Mouse (Mus musculus) C2C12 (cell line): ENCODE data around the gene Ski. TPM values are rescaled to one million over a fixed set of nuclear protein-coding genes. Genes with fewer than 3 reads are reported as not detected.
A peak's percentile ranks its signal among the peaks of the same experiment; 100 is the strongest.

Source experiments
- H3K27me3 ChIP-seq: one replicate; pipeline ENCODE4 v1.6.1; 2011; ENCODE audit not compliant: control insufficient read depth, insufficient read depth, insufficient read length
- H3K36me3 ChIP-seq: one replicate; pipeline ENCODE4 v1.6.1; 2011; ENCODE audit not compliant: control insufficient read depth, insufficient read depth
- H3K4me3 ChIP-seq: one replicate; pipeline ENCODE4 v1.5.1; 2011; ENCODE audit warnings: mild to moderate bottlenecking, control low read depth; ENCODE audit not compliant: poor library complexity, insufficient read depth, severe bottlenecking
- H3K79me2 ChIP-seq: one replicate; pipeline ENCODE4 v1.6.1; 2011; ENCODE audit not compliant: control insufficient read depth, insufficient read depth
- H3K79me3 ChIP-seq: one replicate; pipeline ENCODE4 v1.6.1; 2011; ENCODE audit warnings: low read depth, control low read depth
- H3ac ChIP-seq: one replicate; pipeline ENCODE3; 2011; ENCODE audit warnings: low read depth; ENCODE audit not compliant: control insufficient read depth, insufficient read length
- CEBPB ChIP-seq: IDR thresholded peaks from one replicate; pipeline ENCODE4 v1.6.1; 2011; ENCODE audit warnings: low read depth, mild to moderate bottlenecking, control low read depth, moderate library complexity
- CTCF ChIP-seq: IDR thresholded peaks from one replicate; pipeline ENCODE4 v1.5.1; 2011; ENCODE audit not compliant: control insufficient read depth, insufficient read depth, insufficient read length
- FOSL1 ChIP-seq: IDR thresholded peaks from one replicate; pipeline ENCODE4 v1.8.0; 2011; ENCODE audit warnings: mild to moderate bottlenecking, low read length; ENCODE audit not compliant: poor library complexity, insufficient read depth, severe bottlenecking
- MAX ChIP-seq: IDR thresholded peaks from one replicate; pipeline ENCODE4 v1.6.1; 2011; ENCODE audit warnings: mild to moderate bottlenecking, control low read depth
- MYOD1 ChIP-seq: IDR thresholded peaks from one replicate; pipeline ENCODE4 v1.6.1; 2011; ENCODE audit warnings: low read depth; ENCODE audit not compliant: control insufficient read depth, insufficient read length
- MYOG ChIP-seq: IDR thresholded peaks from one replicate; pipeline ENCODE4 v1.6.1; 2011; ENCODE audit not compliant: control insufficient read depth, insufficient read length; ENCODE audit errors: extremely low read depth
- USF1 ChIP-seq: IDR thresholded peaks from one replicate; pipeline ENCODE4 v1.6.1; 2011; ENCODE audit warnings: low read depth, mild to moderate bottlenecking, control low read depth, moderate library complexity
- polyA plus RNA-seq: library from polyadenylated mRNA; unstranded; fragments of >200 nt; fragmentation: generic; extraction: Trizol; gene quantifications from one replicate; pipeline ENCODE4 v1.2.1, GENCODE M21; 2012; ENCODE audit warnings: missing spikeins

Gene Ski
- polyA plus RNA-seq, 1 experiment: 45.2 TPM

- Histone ChIP-seq H3K36me3 (no peaks in the 10 kb centered on the region), H3K79me3 (no peaks in the 10 kb centered on the region), H3K27me3 (no peaks in the 10 kb centered on the region), H3K4me3 (no peak overlapping the region), H3ac (peak overlapping the region; percentile 20), H3K79me2 (no peaks in the 10 kb centered on the region)
- TF ChIP-seq CTCF (no peak), MYOD1 (no peak), CEBPB (no peak), MYOG (no peak), USF1 (no peak), FOSL1 (no peak), MAX (no peak)
These were observed 91.8 kb downstream of the Ski start for GRCm38 (mm10) chr4:155130616-155131015.

DNA sequence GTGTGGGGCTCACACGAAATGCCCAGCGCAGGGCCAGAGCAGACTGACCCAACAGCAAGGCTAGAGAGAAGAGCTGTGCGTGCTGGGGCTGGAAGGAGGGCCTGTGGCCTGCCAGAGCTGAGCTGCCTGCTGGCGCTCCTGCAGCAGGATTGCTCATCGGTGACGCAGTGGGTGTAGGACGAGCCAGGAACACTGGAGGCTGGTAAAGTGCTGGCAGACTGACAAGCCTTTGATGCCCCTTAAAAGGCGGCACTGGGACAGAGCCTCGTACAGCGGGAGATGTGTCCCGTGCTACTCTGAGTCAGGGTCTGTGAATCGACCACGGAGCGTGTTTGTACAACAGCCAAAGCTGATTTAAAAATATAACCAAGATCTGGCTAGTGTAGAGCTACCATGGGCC lies 92.4 kb downstream of the Ski start:
- Histone ChIP-seq H3K4me3 (no peak overlapping the region), H3K79me3 (no peaks in the 10 kb centered on the region), H3ac (peak overlapping the region; percentile 13), H3K36me3 (no peaks in the 10 kb centered on the region), H3K27me3 (no peaks in the 10 kb centered on the region), H3K79me2 (no peaks in the 10 kb centered on the region)
- no peak for TF ChIP-seq USF1
- peak; percentile 53 for TF ChIP-seq CEBPB
- TF ChIP-seq CTCF: no peak
- peak; percentile 3 for TF ChIP-seq FOSL1
- TF ChIP-seq MYOD1: no peak
- TF ChIP-seq MYOG: no peak
- TF ChIP-seq MAX: peak; percentile 65

GRCm38 (mm10) chr4:155129132-155129917 lies 93.1 kb downstream of the Ski start:
- Histone ChIP-seq H3ac (peak overlapping the region; percentile 13), H3K79me3 (no peaks in the 10 kb centered on the region), H3K4me3 (no peak overlapping the region), H3K27me3 (no peaks in the 10 kb centered on the region), H3K36me3 (no peaks in the 10 kb centered on the region), H3K79me2 (no peaks in the 10 kb centered on the region)
- peak; percentile 33 for TF ChIP-seq CTCF
- no peak for TF ChIP-seq MAX

GRCm38 (mm10) chr4:155128411-155128810 lies 94.0 kb downstream of the Ski start:
- H3ac ChIP-seq: no peak overlapping the region
- no peaks in the 10 kb centered on the region for H3K79me2 ChIP-seq
- TF ChIP-seq USF1 (no peak), MYOG (no peak)
- no peaks in the 10 kb centered on the region for H3K36me3 ChIP-seq
- H3K4me3 ChIP-seq: no peak overlapping the region
- no peaks in the 10 kb centered on the region for H3K79me3 ChIP-seq
- no peaks in the 10 kb centered on the region for H3K27me3 ChIP-seq

- Histone ChIP-seq H3K36me3 (no peaks in the 10 kb centered on the region), H3K79me3 (no peaks in the 10 kb centered on the region), H3K79me2 (no peaks in the 10 kb centered on the region), H3K4me3 (no peak overlapping the region), H3K27me3 (no peaks in the 10 kb centered on the region), H3ac (no peak overlapping the region)
- TF ChIP-seq MYOD1 (peak; percentile 68), MYOG (no peak), FOSL1 (peak; percentile 63), MAX (no peak)
These were observed 95.6 kb downstream of the Ski start for GRCm38 (mm10) chr4:155126602-155127372.

- Histone ChIP-seq H3K79me2 (no peaks in the 10 kb centered on the region), H3ac (no peak overlapping the region), H3K36me3 (no peaks in the 10 kb centered on the region), H3K4me3 (no peak overlapping the region), H3K27me3 (no peaks in the 10 kb centered on the region), H3K79me3 (no peaks in the 10 kb centered on the region)
- TF ChIP-seq MYOG (no peak), USF1 (no peak), CEBPB (no peak), FOSL1 (no peak), MYOD1 (no peak), MAX (no peak), CTCF (no peak)
These were observed 96.2 kb downstream of the Ski start for GRCm38 (mm10) chr4:155126194-155126593.
